Mouse (Mus musculus) brain, embryonic 14.5 days (tissue): ENCODE measurements around the gene Gpr25. TPM values are rescaled to one million over a fixed set of nuclear protein-coding genes. Genes with fewer than 3 reads are reported as not detected.

Experiments
- DNase-seq: peaks from one replicate; pipeline ENCODE4 v3.0.0-alpha.2; 2011; ENCODE audit warnings: low read depth
- CTCF ChIP-seq: fragments of 200-500 bp; IDR thresholded peaks from 2 replicates; pipeline ENCODE4 v1.5.1; 2012; ENCODE audit warnings: inconsistent platforms, mild to moderate bottlenecking, moderate library complexity, borderline replicate concordance; ENCODE audit not compliant: insufficient read depth, insufficient read length; ENCODE audit errors: extremely low read depth
- POLR2A ChIP-seq: fragments of 200-500 bp; IDR thresholded peaks from 2 replicates; pipeline ENCODE4 v1.6.1; 2012; ENCODE audit warnings: mild to moderate bottlenecking, inconsistent platforms, borderline replicate concordance; ENCODE audit not compliant: poor library complexity, insufficient read depth, insufficient read length, severe bottlenecking; ENCODE audit errors: extremely low read depth
- polyA plus RNA-seq: library from polyadenylated mRNA; depleted of rRNA; stranded (reverse); fragments of >200 nt; gene quantifications from 2 replicates; pipeline ENCODE4 v1.2.3, GENCODE M21; 2012; rRNA removed

The Gpr25 gene
- polyA plus RNA-seq, 1 experiment: 3.6 TPM

DNA sequence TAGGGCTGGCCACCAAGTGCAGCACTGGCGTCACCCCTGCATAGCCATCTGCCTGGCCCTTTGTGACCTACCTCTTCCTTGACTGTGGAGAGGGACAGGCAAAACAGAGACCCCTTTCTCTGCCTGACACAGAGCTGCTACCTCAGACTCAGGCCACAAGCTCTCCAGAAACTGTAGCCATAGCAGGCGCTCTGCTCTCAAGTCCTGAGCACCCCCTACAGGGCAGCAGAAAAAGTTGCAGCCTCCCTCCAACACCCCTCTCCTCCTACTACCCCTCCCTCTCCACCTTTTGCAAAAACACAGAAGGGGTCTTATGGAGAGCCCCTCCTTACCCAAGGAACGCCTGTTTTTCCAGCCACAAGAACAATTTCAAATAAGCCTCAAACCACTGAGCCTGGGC, 47.9 kb downstream of the Gpr25 start, which contains the start of gene Mroh3:
Gene Mroh3 (minus strand): TSS at position 26 of the 400 bp plus-strand sequence.
- DNase-seq: peak; percentile 64
- TF ChIP-seq CTCF: peak; percentile 72
- no peak for TF ChIP-seq POLR2A

Other genes with a start within 250 kb of the Gpr25 start
- 0.15 and 0.30 TPM in 2 replicates for gene Ascl5, start 210.1 kb downstream of the Gpr25 start, polyA plus RNA-seq
- gene Cacna1s, start 208.1 kb downstream of the Gpr25 start, polyA plus RNA-seq: 0.40 and 0.74 TPM in 2 replicates
- 140 and 182 TPM in 2 replicates for gene Kif21b, start 129.5 kb downstream of the Gpr25 start, polyA plus RNA-seq
- gene Mroh3, start 48.0 kb downstream of the Gpr25 start, polyA plus RNA-seq: 0.50 and 0.77 TPM in 2 replicates
- gene Inava, start 26.6 kb downstream of the Gpr25 start, polyA plus RNA-seq: 8.2 and 11.6 TPM in 2 replicates
- 38.1 and 65.6 TPM in 2 replicates for gene Camsap2, start 85.2 kb upstream of the Gpr25 start, polyA plus RNA-seq
- 9.1 and 11.0 TPM in 2 replicates for gene Ddx59, start 154.4 kb upstream of the Gpr25 start, polyA plus RNA-seq
- 2.0 and 3.3 TPM in 2 replicates for gene Kif14, start 205.5 kb upstream of the Gpr25 start, polyA plus RNA-seq